Mouse (Mus musculus): ENCODE data around the gene Tmem233.

- TF ChIP-seq CTCF (IDR thresholded peaks at IDR 0.05; ENCODE audit: control insufficient read depth, insufficient read depth, insufficient replicate concordance, low read depth, low read length), result no peak
- TF ChIP-seq POLR2A (IDR thresholded peaks at IDR 0.05; ENCODE audit: control insufficient read depth, low read depth, low read length), result no peak
Observed at GRCm38 (mm10) chr5:116026561-116026960, 56.5 kb downstream of the Tmem233 start.
